Mouse (Mus musculus): ENCODE measurements around the gene Slx4ip. TPM values are rescaled to one million over a fixed set of nuclear protein-coding genes. Genes with fewer than 3 reads are reported as not detected.
"Not testable (repeated sequence)": the region's sequence is repeated elsewhere in the genome, so short reads cannot be mapped to it uniquely, and the experiment has no call there.

The Slx4ip gene
- polyA plus RNA-seq (2012; rRNA removed), result 3.5 and 4.0 TPM in 2 replicates

- no peaks in the 10 kb centered on the region; the same call in 1 of the 2 replicates for H3K4me1 ChIP-seq (ENCODE audit: control insufficient read depth, insufficient read depth, low read length)
- H3K4me3 ChIP-seq (ENCODE audit: insufficient read depth, low read length), result peak within 1 kb of the TSS; percentile 55
- peak within 1 kb of the TSS; percentile 79 for H3K27ac ChIP-seq (ENCODE audit: insufficient read depth, low read length)
- no peak for TF ChIP-seq CTCF (IDR thresholded peaks at IDR 0.05; ENCODE audit: extremely low read depth, insufficient read depth, low read length)
- peak; percentile 89 for TF ChIP-seq POLR2A (IDR thresholded peaks at IDR 0.05; ENCODE audit: extremely low read depth, insufficient read depth, low read length)
Measured at GRCm38 (mm10) chr2:136891068-136891950, at the start of gene Slx4ip, which contains the start of the genes AL731706.1 and Mkks. TSS of gene Slx4ip (plus strand) at chr2:136891218. TSS of gene AL731706.1 (minus strand) at chr2:136891389. TSS of gene Mkks (minus strand) at chr2:136891389.

GRCm38 (mm10) chr2:136850366-136850765, 40.7 kb upstream of the Slx4ip start:
- H3K27ac ChIP-seq (ENCODE audit: insufficient read depth, low read length), result no peak overlapping the region
- TF ChIP-seq POLR2A (IDR thresholded peaks at IDR 0.05; ENCODE audit: extremely low read depth, insufficient read depth, low read length), result no peak
- TF ChIP-seq CTCF (IDR thresholded peaks at IDR 0.05; ENCODE audit: extremely low read depth, insufficient read depth, low read length), result no peak

GRCm38 (mm10) chr2:136854543-136855388, 36.3 kb upstream of the Slx4ip start:
- no peaks in the 10 kb centered on the region; the same call in 1 of the 2 replicates for H3K4me1 ChIP-seq (ENCODE audit: control insufficient read depth, insufficient read depth, low read length)
- no peak overlapping the region for H3K4me3 ChIP-seq (ENCODE audit: insufficient read depth, low read length)
- H3K27ac ChIP-seq (ENCODE audit: insufficient read depth, low read length), result no peak overlapping the region
- TF ChIP-seq POLR2A (IDR thresholded peaks at IDR 0.05; ENCODE audit: extremely low read depth, insufficient read depth, low read length), result no peak
- TF ChIP-seq CTCF (IDR thresholded peaks at IDR 0.05; ENCODE audit: extremely low read depth, insufficient read depth, low read length), result no peak

More at GRCm38 (mm10) chr2:136850366-136850765, 40.7 kb upstream of the Slx4ip start:
- Histone ChIP-seq H3K4me3 (ENCODE audit: insufficient read depth, low read length) (no peak overlapping the region), H3K4me1 (ENCODE audit: control insufficient read depth, insufficient read depth, low read length) (no peaks in the 10 kb centered on the region; the same call in 1 of the 2 replicates)

- Histone ChIP-seq H3K4me1 (ENCODE audit: control insufficient read depth, insufficient read depth, low read length) (no peaks in the 10 kb centered on the region; the same call in 1 of the 2 replicates), H3K4me3 (ENCODE audit: insufficient read depth, low read length) (no peak within 1 kb of the TSS), H3K27ac (ENCODE audit: insufficient read depth, low read length) (no peak within 1 kb of the TSS)
- no peak for TF ChIP-seq POLR2A (IDR thresholded peaks at IDR 0.05; ENCODE audit: extremely low read depth, insufficient read depth, low read length)
- TF ChIP-seq CTCF (IDR thresholded peaks at IDR 0.05; ENCODE audit: extremely low read depth, insufficient read depth, low read length), result no peak
Measured at GRCm38 (mm10) chr2:136885579-136885978, 5.4 kb upstream of the Slx4ip start, which contains the start of gene AL731706.2. TSS of gene AL731706.2 (minus strand) at chr2:136885679.

- Histone ChIP-seq H3K27ac (ENCODE audit: insufficient read depth, low read length) (no peak overlapping the region), H3K4me3 (ENCODE audit: insufficient read depth, low read length) (no peak overlapping the region), H3K4me1 (ENCODE audit: control insufficient read depth, insufficient read depth, low read length) (no peaks in the 10 kb centered on the region; the same call in 1 of the 2 replicates)
- no peak for TF ChIP-seq POLR2A (IDR thresholded peaks at IDR 0.05; ENCODE audit: extremely low read depth, insufficient read depth, low read length)
- TF ChIP-seq CTCF (IDR thresholded peaks at IDR 0.05; ENCODE audit: extremely low read depth, insufficient read depth, low read length), result peak; percentile 39; the same call in 1 of the 2 replicates
Measured at GRCm38 (mm10) chr2:136886846-136887245, 4.2 kb upstream of the Slx4ip start.

GRCm38 (mm10) chr2:136890716-136891067, 326 bp upstream of the Slx4ip start:
- H3K4me3 ChIP-seq (ENCODE audit: insufficient read depth, low read length), result peak overlapping the region; percentile 53
- not testable (repeated sequence) for H3K4me1 ChIP-seq (ENCODE audit: control insufficient read depth, insufficient read depth, low read length)
- H3K27ac ChIP-seq (ENCODE audit: insufficient read depth, low read length), result peak overlapping the region; percentile 79

- no peak overlapping the region for H3K27ac ChIP-seq (ENCODE audit: insufficient read depth, low read length)
- TF ChIP-seq POLR2A (IDR thresholded peaks at IDR 0.05; ENCODE audit: extremely low read depth, insufficient read depth, low read length) (peak; percentile 87), CTCF (IDR thresholded peaks at IDR 0.05; ENCODE audit: extremely low read depth, insufficient read depth, low read length) (no peak)
- no peaks in the 10 kb centered on the region for H3K4me1 ChIP-seq (ENCODE audit: control insufficient read depth, insufficient read depth, low read length)
- peak overlapping the region; percentile 55 for H3K4me3 ChIP-seq (ENCODE audit: insufficient read depth, low read length)
Measured at GRCm38 (mm10) chr2:136891951-136892371, 943 bp downstream of the Slx4ip start.

- Histone ChIP-seq H3K4me3 (ENCODE audit: insufficient read depth, low read length) (no peak overlapping the region), H3K27ac (ENCODE audit: insufficient read depth, low read length) (no peak overlapping the region), H3K4me1 (ENCODE audit: control insufficient read depth, insufficient read depth, low read length) (no peaks in the 10 kb centered on the region)
- no peak for TF ChIP-seq POLR2A (IDR thresholded peaks at IDR 0.05; ENCODE audit: extremely low read depth, insufficient read depth, low read length)
- no peak for TF ChIP-seq CTCF (IDR thresholded peaks at IDR 0.05; ENCODE audit: extremely low read depth, insufficient read depth, low read length)
Measured at GRCm38 (mm10) chr2:136894494-136894893, 3.5 kb downstream of the Slx4ip start.

- TF ChIP-seq CTCF (IDR thresholded peaks at IDR 0.05; ENCODE audit: extremely low read depth, insufficient read depth, low read length) (no peak), POLR2A (IDR thresholded peaks at IDR 0.05; ENCODE audit: extremely low read depth, insufficient read depth, low read length) (no peak)
- H3K4me3 ChIP-seq (ENCODE audit: insufficient read depth, low read length), result no peak overlapping the region
Measured at GRCm38 (mm10) chr2:136896131-136896530, 5.1 kb downstream of the Slx4ip start.

More at GRCm38 (mm10) chr2:136896131-136896530, 5.1 kb downstream of the Slx4ip start:
- H3K4me1 ChIP-seq (ENCODE audit: control insufficient read depth, insufficient read depth, low read length), result no peaks in the 10 kb centered on the region
- no peak overlapping the region for H3K27ac ChIP-seq (ENCODE audit: insufficient read depth, low read length)

All from cortical plate, adult 2 months (tissue).